In the genomic region with DNA sequence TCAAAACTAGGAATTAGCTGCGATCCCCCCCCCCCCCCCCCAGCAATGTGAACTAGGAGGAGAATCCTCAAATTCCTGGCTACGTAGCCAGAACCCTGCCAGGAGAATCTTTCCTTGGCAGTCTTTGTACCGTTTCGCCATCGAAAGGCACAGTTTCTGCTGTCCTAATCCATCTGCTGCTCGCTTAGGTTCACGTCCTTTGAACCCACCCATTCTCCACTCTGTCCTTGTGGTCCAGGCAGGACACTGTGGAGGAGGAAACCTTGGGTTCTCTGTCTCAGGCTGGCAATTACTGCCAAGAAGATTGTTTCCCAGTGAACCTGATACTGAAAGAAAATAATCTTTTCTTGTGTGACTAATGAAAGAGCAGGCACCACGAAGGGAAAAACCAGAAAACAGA, we compare ENCODE assay signal across 8 mouse cellular contexts. TPM values are rescaled to one million over a fixed set of nuclear protein-coding genes. Genes with fewer than 3 reads are reported as not detected.
DNase-seq lines count a peak whose midpoint lies in the region; ATAC-seq lines count a peak whose summit lies in the region.

No protein-coding gene starts in this region.

- intact Hi-C loops in heart, postnatal 36 days (cut with DNase I), result loop anchor here (2.0 kb wide), 1 partner anchor 223 kb away; a partner anchor contains a TSS

- 0 out of 2 replicates have a peak overlapping the region, but pooled peaks have one; percentile 43 for H3K9ac ChIP-seq in heart, embryonic 11.5 days (ENCODE audit: low read depth, low read length)
- H3K9ac ChIP-seq in forebrain, embryonic 11.5 days (ENCODE audit: low read length), result peak overlapping the region; percentile 7; the same call in 1 of the 2 replicates

- peak overlapping the region; percentile 95 for H3K4me3 ChIP-seq in heart, embryonic 11.5 days (ENCODE audit: low read depth, low read length)
- peak overlapping the region; percentile 94 for H3K4me3 ChIP-seq in forebrain, embryonic 11.5 days (ENCODE audit: low read depth, low read length)

- no peak for ATAC-seq in heart, embryonic 11.5 days (replicated peaks; ENCODE audit: insufficient number of reproducible peaks, low FRiP score, low TSS enrichment)
- no peak for ATAC-seq in forebrain, embryonic 11.5 days (replicated peaks; ENCODE audit: low FRiP score)

- H3K4me1 ChIP-seq in heart, embryonic 11.5 days (ENCODE audit: control insufficient read depth, insufficient read depth, low read length), result 0 out of 2 replicates have a peak, but pooled peaks cover 4% of the 10 kb centered on the region
- no peaks in the 10 kb centered on the region; the same call in 1 of the 2 replicates for H3K4me1 ChIP-seq in forebrain, embryonic 11.5 days (replicated peaks; ENCODE audit: control insufficient read depth, insufficient read depth, low read length)

- no peaks in the 10 kb centered on the region for H3K27me3 ChIP-seq in heart, embryonic 11.5 days (ENCODE audit: control insufficient read depth, insufficient read depth, low read length)
- no peaks in the 10 kb centered on the region for H3K27me3 ChIP-seq in forebrain, embryonic 11.5 days (ENCODE audit: control insufficient read depth, insufficient read depth, low read length)

- DNase-seq in heart, postnatal 36 days, result no peak
- DNase-seq in NIH3T3 (ENCODE audit: low read depth), result peak; percentile 41
- DNase-seq in forebrain, embryonic 11.5 days (ENCODE audit: low spot score), result peak; percentile 54
- peak; percentile 34 for DNase-seq in kidney, postnatal 14 days
- peak; percentile 44 for DNase-seq in neural tube, embryonic 10.5 days (ENCODE audit: extremely low spot score, low spot score)
- no peak for DNase-seq in right cerebral cortex, postnatal 4 days
- DNase-seq in layer of hippocampus, postnatal 36 days, result no peak

- H3K9me3 ChIP-seq in heart, embryonic 11.5 days (replicated peaks; ENCODE audit: control insufficient read depth, low read length), result no peaks in the 10 kb centered on the region
- H3K9me3 ChIP-seq in forebrain, embryonic 11.5 days (ENCODE audit: control insufficient read depth, low read length), result no peaks in the 10 kb centered on the region

- no peaks in the 10 kb centered on the region for H3K36me3 ChIP-seq in heart, embryonic 11.5 days (ENCODE audit: control insufficient read depth, insufficient read depth, low read length)
- H3K36me3 ChIP-seq in forebrain, embryonic 11.5 days (ENCODE audit: control insufficient read depth, insufficient read depth, low read length), result no peaks in the 10 kb centered on the region

- WGBS in heart, embryonic 11.5 days (ENCODE audit: insufficient replicate concordance), result 3% methylated on average over 8 of the region's 8 CpGs
- 6% methylated on average over 7 of the region's 8 CpGs for WGBS in forebrain, embryonic 11.5 days

- peak overlapping the region; percentile 94 for H3K4me2 ChIP-seq in heart, embryonic 11.5 days
- peak overlapping the region; percentile 88 for H3K4me2 ChIP-seq in forebrain, embryonic 11.5 days (ENCODE audit: low read depth, low read length, severe bottlenecking)

- H3K27ac ChIP-seq in heart, embryonic 11.5 days (ENCODE audit: low read depth, low read length), result no peak overlapping the region
- no peak overlapping the region for H3K27ac ChIP-seq in forebrain, embryonic 11.5 days (ENCODE audit: low read depth, low read length)

RNA-seq across cellular contexts. Expression of a gene that starts 1.0 kb away (rescaled TPM):
- polyA plus RNA-seq in heart, embryonic 11.5 days (2014; fragmentation: Nextera tagmentation; extraction: Ambion mirVana), result 10.0 and 12.1 TPM in 2 replicates
- total RNA-seq in heart, postnatal 36 days (2021), result 10 to 100 TPM; 24.8 to 30.5 TPM
- 13.0 and 15.2 TPM in 2 replicates for polyA plus RNA-seq in forebrain, embryonic 11.5 days (2014; fragmentation: Nextera tagmentation; extraction: Ambion mirVana)
- total RNA-seq in layer of hippocampus, postnatal 36 days (2021), result 10 to 100 TPM; 49.8 to 54.8 TPM

RNA-seq across cellular contexts. Expression of a gene that starts 25.3 kb away (rescaled TPM):
- not detected in 2 replicates for polyA plus RNA-seq in heart, embryonic 11.5 days (2014; fragmentation: Nextera tagmentation; extraction: Ambion mirVana)
- total RNA-seq in heart, postnatal 36 days (2021), result not detected
- polyA plus RNA-seq in forebrain, embryonic 11.5 days (2014; fragmentation: Nextera tagmentation; extraction: Ambion mirVana), result not detected in 2 replicates
- total RNA-seq in layer of hippocampus, postnatal 36 days (2021), result not detected

RNA-seq across cellular contexts. Expression of a gene that starts 58.0 kb away (rescaled TPM):
- not detected in 2 replicates for polyA plus RNA-seq in heart, embryonic 11.5 days (2014; fragmentation: Nextera tagmentation; extraction: Ambion mirVana)
- total RNA-seq in heart, postnatal 36 days (2021), result not detected
- not detected in 2 replicates for polyA plus RNA-seq in forebrain, embryonic 11.5 days (2014; fragmentation: Nextera tagmentation; extraction: Ambion mirVana)
- total RNA-seq in layer of hippocampus, postnatal 36 days (2021), result not detected

Comparison
In these comparisons a context has a peak if more than half of its experiments do, and no peak if none do; other contexts are left out.
1. DNase-seq: peak in NIH3T3 (single experiment), forebrain, embryonic 11.5 days (single experiment), kidney, postnatal 14 days (single experiment) and neural tube, embryonic 10.5 days (single experiment); none in heart, postnatal 36 days (0 of 2), right cerebral cortex, postnatal 4 days (single experiment) and layer of hippocampus, postnatal 36 days (0 of 2).